Comparison of ENCODE assay signal across 16 mouse cellular contexts in the genomic region with DNA sequence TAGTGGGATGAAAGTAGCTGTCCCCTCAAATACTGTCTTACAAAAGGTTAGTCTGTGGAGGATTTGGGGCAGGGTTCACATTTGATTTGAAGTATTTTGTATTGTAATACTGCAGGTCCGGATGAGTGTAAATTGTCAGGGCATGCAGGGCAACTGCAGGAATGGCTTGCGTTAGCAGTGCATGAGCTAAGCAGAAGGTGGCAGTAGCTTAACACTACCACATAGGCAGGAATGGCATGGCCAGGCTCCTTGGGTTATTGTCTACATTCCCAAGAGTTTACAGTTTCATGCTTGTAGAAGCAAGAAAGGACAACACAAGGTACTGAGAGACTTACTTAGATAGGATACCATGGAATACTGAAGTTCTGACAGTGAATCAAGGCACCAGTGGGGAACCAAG.
DNase-seq lines count a peak whose midpoint lies in the region; ATAC-seq and TF ChIP-seq lines count a peak whose summit lies in the region.
"Had no signal": no experiment of that assay in that cellular context is flagged by ENCODE, and none has a peak within 500 bp of the region (broad histone marks: within the 10 kb centered on the region; RNA-seq: fewer than 3 reads in every experiment).

No protein-coding gene starts in this region.

- in situ Hi-C loops in CH12.LX (cut with MboI; ENCODE audit: low pct_ligation_motif_present, low pct_unique_long_range_greater_than_20kb, low sequenced_read_pairs): no loop called here

- no peaks in the 10 kb centered on the region for H3K9me3 ChIP-seq in forebrain, embryonic 10.5 days
- no peaks in the 10 kb centered on the region for H3K9me3 ChIP-seq in forebrain, embryonic 15.5 days
- no peaks in the 10 kb centered on the region for H3K9me3 ChIP-seq in CH12.LX (replicated peaks; ENCODE audit: low read length)
- H3K9me3 ChIP-seq: embryonic facial prominence, embryonic 15.5 days; G1E had no signal

- H3K36me3 ChIP-seq in forebrain, embryonic 10.5 days (replicated peaks): no peaks in the 10 kb centered on the region
- H3K36me3 ChIP-seq in forebrain, embryonic 15.5 days: no peaks in the 10 kb centered on the region
- no peaks in the 10 kb centered on the region for H3K36me3 ChIP-seq in CH12.LX (replicated peaks in 1 of 2; ENCODE audit: control insufficient read depth in 1 of 2, insufficient read depth in 1 of 2, low read length in 1 of 2)
- H3K36me3 ChIP-seq: embryonic facial prominence, embryonic 15.5 days; G1E; neural tube, embryonic 13.5 days had no signal

- peaks cover 44% of the 10 kb centered on the region for H3K4me1 ChIP-seq in forebrain, embryonic 10.5 days
- H3K4me1 ChIP-seq in forebrain, embryonic 15.5 days: peaks cover 33% of the 10 kb centered on the region
- H3K4me1 ChIP-seq in CH12.LX (ENCODE audit: control insufficient read depth in 1 of 2, insufficient read depth in 2 of 2): no peaks in the 10 kb centered on the region

- 0 out of 4 replicates have a peak, but pooled peaks of 1 of the 2 experiments have one; percentile 15 for TF ChIP-seq CTCF in CH12.LX (conservative IDR thresholded peaks at IDR 0.05 in 1 of 2, IDR thresholded peaks at IDR 0.05 in 1 of 2; ENCODE audit: low read depth in 2 of 2, low read length in 2 of 2)

- WGBS in forebrain, embryonic 10.5 days: 80% methylated on average over 2 of the region's 2 CpGs
- 70% methylated on average over 2 of the region's 2 CpGs for WGBS in forebrain, embryonic 15.5 days

- H3K79me2 ChIP-seq in CH12.LX (replicated peaks; ENCODE audit: control insufficient read depth, extremely low read depth, insufficient read depth, poor library complexity, severe bottlenecking): no peaks in the 10 kb centered on the region

- dilution Hi-C loops in CH12.LX (cut with MboI; ENCODE audit: extremely low pct_ligation_motif_present, extremely low pct_unique_long_range_greater_than_20kb, low sequenced_read_pairs): no loop called here

- peak overlapping the region; percentile 61 for H3K27ac ChIP-seq in forebrain, embryonic 10.5 days
- H3K27ac ChIP-seq in forebrain, embryonic 15.5 days (replicated peaks): no peak overlapping the region
- no peak overlapping the region for H3K27ac ChIP-seq in CH12.LX (ENCODE audit: insufficient read depth, low read depth)
- H3K27ac ChIP-seq: embryonic facial prominence, embryonic 15.5 days; neural tube, embryonic 13.5 days had no signal

- no peak overlapping the region for H3K4me3 ChIP-seq in forebrain, embryonic 10.5 days
- no peak overlapping the region for H3K4me3 ChIP-seq in forebrain, embryonic 15.5 days
- H3K4me3 ChIP-seq in CH12.LX (replicated peaks in 1 of 3; ENCODE audit: low read depth in 2 of 3, low read length in 2 of 3, poor library complexity in 1 of 3): no peak overlapping the region
- H3K4me3 ChIP-seq: embryonic facial prominence, embryonic 15.5 days; neural tube, embryonic 13.5 days had no signal

- no peak for ATAC-seq in forebrain, embryonic 15.5 days (replicated peaks)

- peaks cover 9% of the 10 kb centered on the region; the same call in 1 of the 2 replicates for H3K27me3 ChIP-seq in forebrain, embryonic 10.5 days (ENCODE audit: poor library complexity, severe bottlenecking)
- H3K27me3 ChIP-seq in forebrain, embryonic 15.5 days: no peaks in the 10 kb centered on the region
- no peaks in the 10 kb centered on the region for H3K27me3 ChIP-seq in CH12.LX (replicated peaks)
- H3K27me3 ChIP-seq: embryonic facial prominence, embryonic 15.5 days; neural tube, embryonic 13.5 days had no signal

- peak; percentile 39 for TF ChIP-seq RAD21 in CH12.LX (IDR thresholded peaks at IDR 0.05; ENCODE audit: low read depth, low read length)

- DNase-seq in forebrain, embryonic 10.5 days (ENCODE audit: extremely low spot score, low spot score): no peak
- peak; percentile 42 for DNase-seq in left cerebral cortex, postnatal 4 days
- no peak for DNase-seq in left cerebral cortex, postnatal 36 days (ENCODE audit: low spot score in 2 of 2)
- DNase-seq in CH12.LX (ENCODE audit: extremely low read depth): no peak
- DNase-seq in embryo, embryonic 11 days: peak; percentile 40
- no peak for DNase-seq in liver
- no peak for DNase-seq in c-Kit-positive CD71-positive TER-119-positive erythroid progenitor cells, embryonic 14.5 days (ENCODE audit: low spot score)
- DNase-seq: cerebellum, adult 18-20 months; heart, postnatal 36 days; kidney, adult 2 months; right cerebral cortex, adult 18-20 months; thymus, adult 2 months had no signal

- H3K9ac ChIP-seq in forebrain, embryonic 15.5 days (replicated peaks): no peak overlapping the region
- no peak overlapping the region for H3K9ac ChIP-seq in CH12.LX (ENCODE audit: insufficient read depth, low read depth)
- H3K9ac ChIP-seq: embryonic facial prominence, embryonic 15.5 days; neural tube, embryonic 13.5 days had no signal

- no peak overlapping the region for H3K4me2 ChIP-seq in forebrain, embryonic 15.5 days (replicated peaks)
- no peak overlapping the region for H3K4me2 ChIP-seq in CH12.LX (ENCODE audit: insufficient read depth, low read depth, poor library complexity, severe bottlenecking)
- H3K4me2 ChIP-seq: embryonic facial prominence, embryonic 15.5 days; neural tube, embryonic 13.5 days had no signal

- TF ChIP-seq POLR2A in CH12.LX (IDR thresholded peaks at IDR 0.05; ENCODE audit: low read depth, low read length): no peak

- no peak for TF ChIP-seq EP300 in CH12.LX (IDR thresholded peaks at IDR 0.05; ENCODE audit: low read length)

- intact Hi-C loops in left cerebral cortex, postnatal 4 days (cut with DNase I): no loop called here
- intact Hi-C loops in left cerebral cortex, postnatal 36 days (cut with DNase I): loop anchor here (10.0 kb wide), 1 partner anchor 214 kb away; no protein-coding TSS in a partner anchor

TF ChIP-seq in CH12.LX, 34 proteins besides CTCF, POLR2A, EP300 and RAD21:
- TF ChIP-seq JUN (IDR thresholded peaks at IDR 0.05; ENCODE audit: insufficient read depth, low read depth, low read length) (no peak), CHD1 (IDR thresholded peaks at IDR 0.05; ENCODE audit: low read depth, low read length) (no peak), BHLHE40 (IDR thresholded peaks at IDR 0.05; ENCODE audit: low read depth, low read length) (no peak), KAT2A (IDR thresholded peaks at IDR 0.05; ENCODE audit: insufficient replicate concordance, low read length) (no peak), TBP (conservative IDR thresholded peaks at IDR 0.05; ENCODE audit: low read depth, low read length) (no peak), USF1 (IDR thresholded peaks at IDR 0.05; ENCODE audit: low read depth, low read length) (no peak), PAX5 (IDR thresholded peaks at IDR 0.05; ENCODE audit: low read length) (no peak), UBTF (IDR thresholded peaks at IDR 0.05; ENCODE audit: low read depth, low read length) (no peak), TCF12 (IDR thresholded peaks at IDR 0.05; ENCODE audit: low read depth, low read length) (no peak), ZMIZ1 (IDR thresholded peaks at IDR 0.05; ENCODE audit: low read depth, low read length) (no peak), ZNF384 (IDR thresholded peaks at IDR 0.05; ENCODE audit: low read depth, low read length) (no peak), USF2 (conservative IDR thresholded peaks at IDR 0.05; ENCODE audit: low read depth, low read length) (no peak), ETS1 (conservative IDR thresholded peaks at IDR 0.05; ENCODE audit: low read depth, low read length) (no peak), NRF1 (IDR thresholded peaks at IDR 0.05; ENCODE audit: low read depth, low read length) (no peak), POLR2AphosphoS2 (IDR thresholded peaks at IDR 0.05; ENCODE audit: low read depth, low read length) (no peak), GABPA (IDR thresholded peaks at IDR 0.05; ENCODE audit: insufficient replicate concordance, low read depth, low read length) (no peak)

Comparison
In these comparisons a context has a peak if more than half of its experiments do, and no peak if none do; other contexts are left out.
1. DNase-seq: peak in left cerebral cortex, postnatal 4 days (single experiment) and embryo, embryonic 11 days (single experiment); none in forebrain, embryonic 10.5 days (single experiment), left cerebral cortex, postnatal 36 days (0 of 2), CH12.LX (single experiment), liver (single experiment) and c-Kit-positive CD71-positive TER-119-positive erythroid progenitor cells, embryonic 14.5 days (single experiment).